Mouse (Mus musculus) right cerebral cortex, postnatal 36 days (tissue): ENCODE measurements around the gene Trub1.
A peak's percentile ranks its signal among the peaks of the same experiment; 100 is the strongest.

ENCODE experiments used
- DNase-seq, 2 experiments: peaks; one replicate each; pipeline ENCODE4 v3.0.0; 2022; ENCODE audit warnings: low spot score in 2 of 2, mixed read lengths in 1 of 2

Gene Trub1

GRCm38 (mm10) chr19:57494020-57494419 is 41.3 kb downstream of the Trub1 start:
- no peak for DNase-seq

DNA sequence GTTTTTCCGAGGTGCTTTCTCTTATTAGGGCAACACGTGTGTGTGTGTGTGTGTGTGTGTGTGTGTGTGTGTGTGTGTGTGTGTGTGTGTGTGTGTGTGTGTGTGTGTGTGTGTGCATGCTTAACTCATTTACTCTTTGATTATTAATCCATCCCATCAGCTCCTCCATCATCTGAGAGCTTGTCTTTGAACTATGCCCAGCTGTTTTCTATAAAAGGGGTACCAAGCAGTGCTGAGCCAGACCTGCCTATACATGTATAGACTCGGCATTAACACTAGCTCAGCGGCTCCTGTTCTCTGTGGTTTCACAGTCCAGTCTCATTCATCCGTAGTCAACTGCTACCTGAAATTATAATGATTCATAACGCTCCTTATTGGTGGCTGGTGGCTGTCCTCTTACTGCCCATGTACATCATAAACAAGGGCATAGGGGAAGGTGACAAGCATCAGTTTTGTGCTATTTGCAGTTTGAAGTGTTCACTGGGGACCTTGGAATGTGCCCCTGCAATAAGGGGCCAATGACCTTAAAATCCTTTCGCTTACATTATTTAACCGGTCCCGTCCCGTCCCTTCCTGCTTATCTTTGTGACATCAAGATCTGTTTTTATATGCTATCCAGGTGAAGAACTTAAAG is 45.5 kb downstream of the Trub1 start:
- no peak for DNase-seq

GRCm38 (mm10) chr19:57498884-57499410 is 46.2 kb downstream of the Trub1 start:
- DNase-seq = no peak

DNA sequence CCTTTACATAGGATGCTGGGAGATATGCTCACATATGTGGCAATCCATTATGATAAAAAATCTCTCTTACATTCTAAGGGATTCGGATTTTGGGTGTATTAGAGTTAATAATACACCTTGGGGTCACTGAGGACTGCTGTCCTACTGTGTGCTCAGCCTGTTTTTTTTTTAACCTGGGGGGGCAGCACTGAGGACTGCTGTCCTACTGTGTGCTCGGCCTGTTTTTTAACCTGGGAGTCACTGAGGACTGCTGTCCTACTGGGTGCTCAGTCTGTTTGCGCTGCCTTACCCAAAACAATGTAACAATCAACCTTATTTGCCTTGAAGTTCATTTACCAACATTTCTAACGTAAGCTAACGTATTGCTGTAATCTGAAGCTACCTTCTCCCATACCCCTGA is 47.5 kb downstream of the Trub1 start:
- DNase-seq = no peak

- no peak for DNase-seq
Observed at GRCm38 (mm10) chr19:57503144-57503543, 50.4 kb downstream of the Trub1 start.

GRCm38 (mm10) chr19:57505048-57505932 is 52.6 kb downstream of the Trub1 start:
- DNase-seq = no peak

DNA sequence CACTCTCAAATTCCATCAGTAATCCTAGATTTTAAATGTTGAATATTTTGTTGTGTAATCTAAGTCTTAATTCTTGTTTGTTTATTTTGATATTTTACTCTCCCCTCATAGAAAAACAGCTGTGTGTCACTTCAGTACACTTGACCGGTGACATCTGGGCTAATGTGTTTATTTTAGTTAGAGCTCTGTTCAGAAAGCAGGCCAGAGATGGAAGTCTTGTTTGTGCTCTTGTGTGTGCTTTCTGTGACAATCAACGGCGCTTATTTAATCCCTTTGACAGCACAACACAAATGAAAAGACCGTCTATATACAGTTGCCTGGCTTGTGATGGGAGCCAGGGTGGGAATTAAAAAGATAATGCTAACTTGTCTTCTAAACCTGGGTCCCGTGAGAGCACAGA is 53.9 kb downstream of the Trub1 start:
- DNase-seq = no peak

- no peak for DNase-seq
Observed at GRCm38 (mm10) chr19:57508261-57508788, 55.6 kb downstream of the Trub1 start.

- DNase-seq = no peak
Observed at GRCm38 (mm10) chr19:57509758-57510319, 57.1 kb downstream of the Trub1 start.

- no peak for DNase-seq
Observed at GRCm38 (mm10) chr19:57510836-57511235, 58.1 kb downstream of the Trub1 start.

DNA sequence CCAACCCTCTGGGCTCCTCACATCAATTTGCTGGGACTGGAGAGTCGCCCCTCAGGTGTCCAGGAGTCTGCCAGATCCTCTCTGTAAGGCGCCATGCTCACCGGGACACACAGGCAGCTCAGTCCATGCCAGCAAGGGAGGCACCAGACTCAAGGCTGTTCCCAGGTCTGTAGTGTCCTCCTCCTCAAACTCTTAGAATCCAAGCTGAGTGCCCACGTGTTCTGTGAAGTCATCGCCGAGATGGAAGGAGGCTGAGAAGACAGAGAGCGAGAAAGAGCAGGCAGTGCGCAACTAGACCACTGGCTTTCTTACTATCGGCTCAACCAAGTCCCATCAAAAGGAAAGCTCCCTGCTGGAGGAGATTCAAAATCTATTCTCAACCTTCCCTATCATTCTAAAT is 60.4 kb downstream of the Trub1 start:
- peak in 1 of 2 experiments; percentile 40 for DNase-seq

DNA sequence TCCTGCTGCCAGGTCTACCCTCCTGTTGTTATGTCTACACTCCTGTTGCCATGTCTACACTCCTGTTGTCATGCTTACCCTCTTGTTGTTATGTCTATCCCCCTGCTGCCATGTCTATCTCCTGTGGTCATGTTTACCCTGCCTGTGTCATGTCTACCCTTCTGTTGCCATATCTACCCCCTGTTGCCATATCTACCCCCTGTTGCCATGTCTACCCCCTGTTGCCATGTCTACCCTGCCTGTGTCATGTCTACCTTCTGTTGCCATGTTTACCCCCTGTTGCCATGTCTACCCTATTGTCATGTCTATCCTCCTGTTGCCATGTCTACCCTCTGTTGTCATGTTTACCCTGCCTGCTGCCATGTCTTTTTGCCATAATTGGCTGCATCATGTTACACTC is 69.0 kb downstream of the Trub1 start:
- no peak for DNase-seq

GRCm38 (mm10) chr19:57523363-57523762 is 70.7 kb downstream of the Trub1 start:
- peak in 1 of 2 experiments; percentile 34 for DNase-seq

GRCm38 (mm10) chr19:57525693-57526092 is 73.0 kb downstream of the Trub1 start:
- no peak for DNase-seq

DNA sequence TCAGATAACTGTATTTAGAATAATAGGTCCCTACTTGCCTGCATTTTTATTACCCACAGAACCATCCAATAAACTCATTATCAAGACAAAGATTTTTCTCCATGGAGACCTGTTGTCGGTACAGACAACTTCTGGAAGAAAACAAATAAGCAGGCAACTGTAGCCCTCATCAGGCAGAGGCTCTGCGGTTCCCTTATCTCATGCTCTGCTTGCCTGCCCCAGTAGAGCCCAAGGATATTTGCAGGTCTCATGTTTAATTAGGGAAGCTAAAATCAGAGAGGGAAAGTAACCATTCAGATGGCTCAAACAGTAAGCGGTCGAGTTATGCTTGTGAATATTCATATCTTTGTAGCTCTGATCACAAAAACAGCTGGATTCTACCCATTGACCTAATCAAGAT is 77.5 kb downstream of the Trub1 start:
- DNase-seq = no peak

- DNase-seq = no peak
Observed at GRCm38 (mm10) chr19:57534262-57534661, 81.5 kb downstream of the Trub1 start.

- no peak for DNase-seq
Observed at GRCm38 (mm10) chr19:57536512-57536911, 83.8 kb downstream of the Trub1 start.

GRCm38 (mm10) chr19:57537510-57538182 is 84.9 kb downstream of the Trub1 start:
- no peak for DNase-seq

- no peak for DNase-seq
Observed at GRCm38 (mm10) chr19:57540118-57540517, 87.4 kb downstream of the Trub1 start.
